Mouse (Mus musculus) neutrophil, adult 83 days (primary cell): ENCODE results near the gene Spaca6. TPM values are rescaled to one million over a fixed set of nuclear protein-coding genes. Genes with fewer than 3 reads are reported as not detected.

Experiments
- total RNA-seq, 2 experiments: library from RNA; stranded (reverse); gene quantifications; one replicate each; pipeline ENCODE4 v1.2.4; 2023

Spaca6 gene
- total RNA-seq: 1 to 10 TPM; 4.1 to 4.5 TPM

GRCm38 (mm10) chr17:17826751-17827657 is at the start of gene Spaca6:
Spaca6 (plus strand) TSS chr17:17827158.

DNA sequence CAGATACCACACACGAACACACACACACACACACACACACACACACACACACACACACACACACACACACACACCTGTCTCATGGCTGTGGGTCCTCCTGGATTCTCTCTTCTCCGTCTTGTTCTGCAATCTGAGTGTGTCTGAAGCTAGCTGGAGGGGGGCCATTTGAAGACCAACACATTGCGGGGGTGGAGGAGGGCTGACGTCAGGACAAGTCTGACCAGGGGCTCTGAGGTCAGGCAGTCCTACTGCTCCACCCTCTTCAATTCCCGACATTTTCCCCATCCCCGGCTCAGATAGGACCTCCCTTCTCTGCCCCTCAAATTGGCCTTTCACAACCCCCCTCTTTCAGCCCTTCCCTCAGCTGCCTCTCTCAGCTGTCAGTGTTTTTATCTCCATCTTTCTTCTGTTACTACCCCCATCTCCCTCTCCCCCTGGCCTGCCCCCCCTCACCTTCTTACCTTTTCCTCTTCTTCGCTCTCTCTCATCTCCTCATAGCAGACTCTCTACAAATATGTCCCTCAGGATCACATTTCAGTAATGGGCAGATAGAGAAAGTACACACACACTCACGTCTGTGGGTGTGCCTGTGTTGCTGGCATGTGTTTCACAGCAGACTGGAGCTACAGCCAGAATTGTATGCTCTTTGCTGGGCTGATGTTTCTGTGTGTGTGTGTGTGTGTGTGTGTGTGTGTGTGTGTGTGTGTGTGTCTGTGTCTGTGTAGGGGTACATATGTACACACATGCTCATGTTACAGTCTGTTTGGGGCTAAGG is 28.3 kb downstream of the Spaca6 start, which contains the start of gene Has1:
Gene Has1, minus strand, starts transcription at position 142 of the 775 bp plus-strand sequence.

GRCm38 (mm10) chr17:17883840-17884239 is 56.9 kb downstream of the Spaca6 start, which contains the start of gene Fpr1:
Fpr1 (minus strand) TSS chr17:17883940.

GRCm38 (mm10) chr17:17887774-17888248 is 60.9 kb downstream of the Spaca6 start, which contains the start of the genes Fpr2 and Fpr3:
Fpr2 (plus strand) TSS chr17:17887824.
Fpr3 (plus strand) TSS chr17:17887852.

Other genes starting within 250 kb of the Spaca6 start
- gene Lnpep, start 202.1 kb upstream of the Spaca6 start, total RNA-seq: 100 to 1,000 TPM; 121 to 126 TPM
- not detected for gene Vmn2r90, start 123.4 kb upstream of the Spaca6 start, total RNA-seq
- under 1 TPM in 1 of 2 experiments, not detected in 1; 0.24 TPM for gene Has1, start 28.0 kb downstream of the Spaca6 start, total RNA-seq
- gene Fpr1, start 56.8 kb downstream of the Spaca6 start, total RNA-seq: 100 to 1,000 TPM; 216 to 244 TPM
- gene Fpr2, start 60.7 kb downstream of the Spaca6 start, total RNA-seq: 100 to 1,000 TPM; 343 to 403 TPM
- gene Fpr3, start 60.7 kb downstream of the Spaca6 start, total RNA-seq: under 1 TPM in 1 of 2 experiments, not detected in 1; 0.37 TPM
- gene Fpr-rs4, start 194.6 kb downstream of the Spaca6 start, total RNA-seq: not detected
- not detected for gene Vmn2r124, start 222.3 kb downstream of the Spaca6 start, total RNA-seq